Mouse (Mus musculus) erythroblast, embryonic 14.5 days (primary cell): Measurements from ENCODE around the gene Tnr. TPM values are rescaled to one million over a fixed set of nuclear protein-coding genes. Genes with fewer than 3 reads are reported as not detected.

Experiments used
- H3K27me3 ChIP-seq: 2 replicates; pipeline ENCODE4 v1.6.1; 2012; ENCODE audit warnings: inconsistent platforms; ENCODE audit not compliant: control insufficient read depth
- H3K36me3 ChIP-seq: 2 replicates; pipeline ENCODE4 v1.6.1; 2012; ENCODE audit warnings: mild to moderate bottlenecking, inconsistent platforms; ENCODE audit not compliant: control insufficient read depth
- H3K4me1 ChIP-seq: 2 replicates; pipeline ENCODE4 v1.6.1; 2012; ENCODE audit warnings: inconsistent platforms; ENCODE audit not compliant: control insufficient read depth
- H3K4me3 ChIP-seq: replicated peaks from 2 replicates; pipeline ENCODE3; 2012; ENCODE audit warnings: moderate library complexity, mild to moderate bottlenecking, inconsistent platforms
- H3K9me3 ChIP-seq: 2 replicates; pipeline ENCODE4 v1.6.1; 2012; ENCODE audit warnings: low read length, inconsistent platforms, mixed read lengths; ENCODE audit not compliant: control insufficient read depth
- GATA1 ChIP-seq: IDR thresholded peaks from 2 replicates; pipeline ENCODE4 v1.6.1; 2012; ENCODE audit warnings: low read length, inconsistent platforms, mixed read lengths
- TAL1 ChIP-seq: IDR thresholded peaks from 3 replicates; pipeline ENCODE4 v1.6.1; 2012; ENCODE audit warnings: low read length, inconsistent platforms, mixed read lengths
- polyA plus RNA-seq: library from polyadenylated mRNA; stranded (reverse); fragments of >175 nt; gene quantifications from 2 replicates; pipeline ENCODE4 v1.2.3, GENCODE M21; 2012

Tnr gene
- polyA plus RNA-seq, 1 experiment: not detected

DNA sequence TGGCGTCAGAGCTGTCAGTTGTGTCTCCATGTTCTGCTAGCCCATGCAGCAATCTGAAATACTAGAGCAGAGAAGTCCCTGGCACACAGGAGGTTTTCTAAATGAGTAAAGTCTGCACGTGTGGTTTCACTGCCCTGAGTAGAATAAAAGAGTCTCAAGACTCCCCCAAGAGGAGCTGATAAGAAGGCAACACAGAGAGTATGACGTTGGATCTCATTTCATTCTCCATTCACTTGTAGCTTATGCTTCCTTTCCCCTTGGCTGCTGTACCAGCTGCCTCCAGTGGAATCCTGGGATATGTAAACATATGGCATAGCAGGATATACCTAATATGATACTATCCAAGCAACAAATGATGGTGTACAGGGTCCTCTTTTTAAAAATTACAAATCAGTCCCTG, 285.9 kb downstream of the Tnr start:
- no peaks in the 10 kb centered on the region for H3K27me3 ChIP-seq
- H3K9me3 ChIP-seq: peaks cover 2% of the 10 kb centered on the region; the same call in 1 of the 2 replicates
- H3K4me3 ChIP-seq: no peak overlapping the region
- H3K4me1 ChIP-seq: peaks cover 3% of the 10 kb centered on the region; the same call in 1 of the 2 replicates
- H3K36me3 ChIP-seq: no peaks in the 10 kb centered on the region
- TF ChIP-seq TAL1: no peak
- no peak for TF ChIP-seq GATA1

GRCm38 (mm10) chr1:159811805-159812204, 288.2 kb downstream of the Tnr start:
- Histone ChIP-seq H3K4me3 (no peak overlapping the region), H3K36me3 (no peaks in the 10 kb centered on the region), H3K27me3 (no peaks in the 10 kb centered on the region), H3K4me1 (peaks cover 3% of the 10 kb centered on the region; the same call in 1 of the 2 replicates), H3K9me3 (no peaks in the 10 kb centered on the region)
- TF ChIP-seq GATA1: no peak
- no peak for TF ChIP-seq TAL1

- Histone ChIP-seq H3K4me3 (no peak overlapping the region), H3K27me3 (no peaks in the 10 kb centered on the region), H3K36me3 (no peaks in the 10 kb centered on the region), H3K9me3 (no peaks in the 10 kb centered on the region), H3K4me1 (peaks cover 3% of the 10 kb centered on the region; the same call in 1 of the 2 replicates)
- TF ChIP-seq GATA1 (no peak), TAL1 (no peak)
These were observed 289.3 kb downstream of the Tnr start for GRCm38 (mm10) chr1:159812820-159813411.

GRCm38 (mm10) chr1:159814348-159814747, 290.8 kb downstream of the Tnr start:
- TF ChIP-seq GATA1: no peak
- no peak for TF ChIP-seq TAL1
- Histone ChIP-seq H3K4me3 (no peak overlapping the region), H3K27me3 (no peaks in the 10 kb centered on the region), H3K4me1 (peaks cover 3% of the 10 kb centered on the region; the same call in 1 of the 2 replicates), H3K9me3 (no peaks in the 10 kb centered on the region), H3K36me3 (no peaks in the 10 kb centered on the region)

DNA sequence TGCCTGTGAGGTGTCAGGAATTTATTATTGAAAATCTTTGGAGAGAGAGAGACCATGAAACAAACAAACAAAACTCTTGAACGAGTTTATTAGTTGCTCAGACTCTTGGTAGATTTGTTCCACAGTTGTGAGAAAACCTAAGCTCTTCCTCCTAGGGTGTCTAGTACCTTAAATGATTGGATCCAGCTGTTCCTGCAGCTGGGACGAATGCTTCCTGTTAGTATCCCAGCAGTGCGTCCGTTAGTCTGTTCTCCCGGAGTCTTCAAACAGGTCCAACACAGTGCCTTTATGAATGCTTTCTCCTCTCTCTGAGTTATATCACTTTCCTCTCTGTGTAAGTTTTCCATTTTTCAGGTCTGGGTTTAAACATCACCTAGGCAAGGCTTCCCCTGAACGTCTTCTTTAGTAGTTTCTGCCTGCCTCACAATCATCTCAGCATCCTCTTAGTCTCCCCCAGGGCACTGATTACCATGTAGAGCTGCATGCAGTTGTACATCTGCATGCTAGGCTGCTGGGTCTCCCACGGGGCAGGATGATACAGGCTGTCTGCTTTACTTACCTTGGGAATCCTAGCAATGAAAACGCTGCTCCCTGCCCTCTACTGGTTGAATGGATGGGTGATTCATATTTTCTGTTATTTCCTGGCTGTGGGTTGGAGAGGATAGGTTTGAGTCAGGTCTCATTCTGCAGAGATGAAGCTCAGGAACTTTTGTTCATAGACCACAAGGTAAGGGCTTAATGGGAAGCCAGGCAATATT, 293.2 kb downstream of the Tnr start:
- Histone ChIP-seq H3K4me3 (no peak overlapping the region), H3K4me1 (peaks cover 3% of the 10 kb centered on the region; the same call in 1 of the 2 replicates), H3K9me3 (no peaks in the 10 kb centered on the region), H3K36me3 (no peaks in the 10 kb centered on the region), H3K27me3 (no peaks in the 10 kb centered on the region)
- TF ChIP-seq GATA1: no peak
- no peak for TF ChIP-seq TAL1

DNA sequence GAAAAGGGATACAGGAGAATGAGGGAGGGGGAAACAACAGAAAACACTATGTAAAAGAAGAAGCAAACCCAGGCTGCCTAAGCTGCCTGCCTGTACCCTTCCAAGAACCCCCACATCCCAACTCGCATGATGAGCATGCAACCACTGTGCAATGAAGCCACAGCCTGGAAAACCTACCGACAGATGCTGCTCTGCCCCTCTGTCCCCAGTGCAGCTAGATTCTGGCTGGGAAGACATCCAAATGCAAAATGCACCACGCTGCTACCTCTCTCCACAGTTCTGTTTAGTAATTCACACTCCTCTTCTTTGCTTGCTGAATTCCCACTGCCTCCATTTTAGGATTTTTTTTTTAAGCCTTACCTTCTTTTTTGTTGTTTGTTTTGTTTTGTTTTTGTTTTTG, 295.9 kb downstream of the Tnr start:
- TF ChIP-seq TAL1: no peak
- TF ChIP-seq GATA1: no peak
- H3K4me3 ChIP-seq: no peak overlapping the region
- no peaks in the 10 kb centered on the region for H3K9me3 ChIP-seq
- H3K27me3 ChIP-seq: no peaks in the 10 kb centered on the region
- H3K4me1 ChIP-seq: no peaks in the 10 kb centered on the region
- no peaks in the 10 kb centered on the region for H3K36me3 ChIP-seq

DNA sequence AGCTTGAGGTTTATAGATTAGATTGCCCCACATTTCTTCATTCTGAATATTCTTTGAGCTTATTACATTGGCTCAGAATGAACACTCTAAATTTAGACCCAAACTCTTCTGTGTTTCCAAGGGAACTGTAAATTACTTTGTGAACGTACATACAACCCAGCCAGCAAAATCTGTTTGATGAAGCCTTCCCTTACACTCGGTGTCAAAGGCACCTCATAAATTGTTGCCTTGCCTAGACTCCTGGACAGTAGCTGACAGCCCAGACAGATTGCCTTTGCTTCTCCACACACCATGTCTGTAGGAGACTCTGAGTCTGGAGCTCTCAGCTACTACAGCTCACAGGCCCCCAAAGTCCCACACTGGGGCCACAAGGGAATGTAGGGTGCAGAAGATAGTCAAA, 298.8 kb downstream of the Tnr start:
- no peak overlapping the region for H3K4me3 ChIP-seq
- no peaks in the 10 kb centered on the region for H3K36me3 ChIP-seq
- no peaks in the 10 kb centered on the region for H3K27me3 ChIP-seq
- TF ChIP-seq TAL1 (no peak), GATA1 (no peak)
- H3K9me3 ChIP-seq: no peaks in the 10 kb centered on the region
- no peaks in the 10 kb centered on the region for H3K4me1 ChIP-seq

DNA sequence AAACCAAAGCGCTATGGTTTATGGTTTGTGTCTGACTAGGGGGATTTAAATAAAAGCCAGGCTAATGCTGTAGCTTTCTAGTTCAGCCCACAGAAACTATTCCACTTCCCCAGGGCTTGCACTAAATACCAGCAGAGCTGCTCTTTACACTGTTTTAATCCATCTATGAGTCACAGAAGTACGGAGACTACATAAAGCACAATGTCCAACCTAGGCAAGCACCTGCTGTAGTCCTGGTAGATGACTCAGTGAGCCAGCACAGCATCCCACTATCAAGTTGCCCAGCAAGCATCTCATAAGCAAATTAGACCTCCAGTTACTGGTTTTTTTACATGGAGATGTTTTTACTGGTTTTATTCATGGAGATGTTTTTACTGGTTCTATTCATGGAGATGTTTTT, 305.0 kb downstream of the Tnr start:
- TF ChIP-seq GATA1 (no peak), TAL1 (no peak)
- Histone ChIP-seq H3K9me3 (no peaks in the 10 kb centered on the region), H3K4me1 (no peaks in the 10 kb centered on the region), H3K27me3 (no peaks in the 10 kb centered on the region), H3K36me3 (no peaks in the 10 kb centered on the region), H3K4me3 (no peak overlapping the region)

GRCm38 (mm10) chr1:159833165-159833564, 309.6 kb downstream of the Tnr start:
- TF ChIP-seq TAL1 (no peak), GATA1 (no peak)
- Histone ChIP-seq H3K4me3 (no peak overlapping the region), H3K4me1 (no peaks in the 10 kb centered on the region), H3K27me3 (no peaks in the 10 kb centered on the region), H3K9me3 (no peaks in the 10 kb centered on the region), H3K36me3 (no peaks in the 10 kb centered on the region)
